Mouse (Mus musculus): ENCODE results near the gene Sirt6. TPM values are rescaled to one million over a fixed set of nuclear protein-coding genes. Genes with fewer than 3 reads are reported as not detected.
A peak's percentile ranks its signal among the peaks of the same experiment; 100 is the strongest.

Gene Sirt6
- polyA plus RNA-seq, 1 experiment from 2014 or later = 27.3 TPM

DNA sequence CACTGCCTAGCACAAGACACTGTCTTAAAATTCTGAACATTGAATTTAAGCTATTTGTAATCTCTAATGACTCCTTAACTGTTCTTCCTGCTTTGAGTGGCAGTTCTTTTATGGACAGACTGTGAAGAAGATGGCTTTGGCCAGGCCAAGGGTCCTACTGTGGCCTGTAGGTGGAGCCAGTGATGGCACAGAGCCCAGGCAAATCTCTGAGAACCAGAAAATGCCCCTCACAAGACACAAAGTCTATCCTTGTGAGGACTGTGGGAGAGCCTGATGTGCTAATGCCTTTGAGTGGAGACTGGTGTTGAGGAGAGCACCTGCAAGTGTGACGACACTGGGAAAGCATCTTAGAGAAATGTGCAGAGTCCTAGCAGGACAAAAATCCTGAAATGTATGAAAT lies 19.3 kb downstream of the Sirt6 start:
- H3K36me3 ChIP-seq (ENCODE audit: control insufficient read depth, insufficient read depth, low read length) = no peaks in the 10 kb centered on the region
- no peak overlapping the region for H3K27ac ChIP-seq (ENCODE audit: low read depth, low read length)
- no peak for ATAC-seq (replicated peaks; ENCODE audit: insufficient number of reproducible peaks, low FRiP score, low TSS enrichment)
- 74% methylated on average over 1 of the region's 1 CpGs for WGBS (ENCODE audit: insufficient replicate concordance)
- H3K4me1 ChIP-seq (ENCODE audit: control insufficient read depth, insufficient read depth, low read length) = peaks cover 3% of the 10 kb centered on the region; the same call in 1 of the 2 replicates
- H3K27me3 ChIP-seq (ENCODE audit: control insufficient read depth, insufficient read depth, low read length) = no peaks in the 10 kb centered on the region
- H3K4me3 ChIP-seq (ENCODE audit: low read depth, low read length) = no peak overlapping the region
- no peaks in the 10 kb centered on the region; the same call in 1 of the 2 replicates for H3K9me3 ChIP-seq (replicated peaks; ENCODE audit: control insufficient read depth, low read length)
- H3K9ac ChIP-seq (ENCODE audit: low read depth, low read length) = no peak overlapping the region
- no peak overlapping the region for H3K4me2 ChIP-seq

DNA sequence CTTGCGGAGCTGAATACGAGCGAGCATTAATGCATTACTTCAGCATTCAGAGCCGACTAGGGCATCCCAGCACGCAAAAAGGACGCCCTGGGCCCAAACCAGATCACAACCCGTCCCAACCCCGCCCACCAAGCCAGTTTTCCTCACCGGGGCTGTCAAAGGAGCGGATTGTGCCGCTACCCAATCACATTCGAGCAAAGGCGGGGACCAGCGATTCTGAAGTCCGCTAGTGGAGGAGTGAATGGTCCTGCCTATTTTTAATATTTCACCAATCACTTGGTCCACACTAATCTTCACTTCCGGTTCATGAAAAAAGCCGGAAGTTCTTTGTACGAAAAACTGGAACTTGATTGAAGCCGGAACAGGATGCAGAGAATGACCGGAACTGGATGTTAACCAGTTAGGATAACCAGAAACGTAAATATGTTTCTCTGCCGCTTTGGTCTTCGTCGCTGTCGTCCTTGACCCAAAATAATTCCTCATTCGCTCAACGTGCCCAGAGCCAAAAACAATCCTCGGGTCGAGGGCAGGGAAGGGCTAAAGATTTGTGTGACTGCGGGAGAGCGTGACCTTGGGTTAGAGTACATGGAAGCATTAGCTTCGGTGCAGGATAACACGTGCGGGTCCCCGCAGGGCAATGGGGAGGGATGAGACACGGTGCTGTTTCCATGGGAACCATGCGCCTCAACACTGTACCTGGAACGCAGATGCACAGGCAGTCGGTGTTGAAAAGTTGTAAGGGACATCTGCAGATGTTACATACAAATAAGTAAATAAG lies 21.4 kb downstream of the Sirt6 start, which contains the start of gene BC025920:
BC025920 (plus strand) TSS at position 297 of the 778 bp plus-strand sequence.
- Histone ChIP-seq H3K27ac (ENCODE audit: low read depth, low read length) (peak within 1 kb of the TSS; percentile 90), H3K9ac (ENCODE audit: low read depth, low read length) (peak within 1 kb of the TSS; percentile 66), H3K36me3 (ENCODE audit: control insufficient read depth, insufficient read depth, low read length) (no peaks in the 10 kb centered on the region), H3K9me3 (replicated peaks; ENCODE audit: control insufficient read depth, low read length) (no peaks in the 10 kb centered on the region; the same call in 1 of the 2 replicates), H3K4me3 (ENCODE audit: low read depth, low read length) (peak within 1 kb of the TSS; percentile 48), H3K27me3 (ENCODE audit: control insufficient read depth, insufficient read depth, low read length) (no peaks in the 10 kb centered on the region), H3K4me2 (peak within 1 kb of the TSS; percentile 66), H3K4me1 (ENCODE audit: control insufficient read depth, insufficient read depth, low read length) (peaks cover 13% of the 10 kb centered on the region)
- 1% methylated on average over 39 of the region's 39 CpGs for WGBS (ENCODE audit: insufficient replicate concordance)
- peak; percentile 82 for ATAC-seq (replicated peaks; ENCODE audit: insufficient number of reproducible peaks, low FRiP score, low TSS enrichment)

DNA sequence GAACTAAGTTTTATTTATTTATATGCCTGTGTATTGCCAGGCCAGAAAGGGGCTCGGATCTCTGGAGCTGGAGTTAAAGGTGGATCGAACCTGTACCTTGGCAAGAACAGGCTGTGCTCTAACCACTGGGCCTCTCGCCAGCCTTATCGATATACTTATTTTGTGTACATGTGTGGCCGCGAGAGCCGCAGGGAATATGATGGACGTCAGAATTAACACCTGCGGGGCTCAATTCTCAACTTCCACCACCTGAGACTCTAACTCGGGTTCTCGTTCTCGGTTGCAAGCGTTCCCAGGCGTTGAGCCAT lies 22.0 kb downstream of the Sirt6 start:
- peak overlapping the region; percentile 64 for H3K4me2 ChIP-seq
- peaks cover 14% of the 10 kb centered on the region for H3K4me1 ChIP-seq (ENCODE audit: control insufficient read depth, insufficient read depth, low read length)
- peak overlapping the region; percentile 44 for H3K4me3 ChIP-seq (ENCODE audit: low read depth, low read length)
- no peak for ATAC-seq (replicated peaks; ENCODE audit: insufficient number of reproducible peaks, low FRiP score, low TSS enrichment)
- H3K9me3 ChIP-seq (replicated peaks; ENCODE audit: control insufficient read depth, low read length) = no peaks in the 10 kb centered on the region
- 4% methylated on average over 14 of the region's 14 CpGs for WGBS (ENCODE audit: insufficient replicate concordance)
- no peaks in the 10 kb centered on the region for H3K36me3 ChIP-seq (ENCODE audit: control insufficient read depth, insufficient read depth, low read length)
- H3K27ac ChIP-seq (ENCODE audit: low read depth, low read length) = peak overlapping the region; percentile 70
- peak overlapping the region; percentile 63 for H3K9ac ChIP-seq (ENCODE audit: low read depth, low read length)
- no peaks in the 10 kb centered on the region for H3K27me3 ChIP-seq (ENCODE audit: control insufficient read depth, insufficient read depth, low read length)

DNA sequence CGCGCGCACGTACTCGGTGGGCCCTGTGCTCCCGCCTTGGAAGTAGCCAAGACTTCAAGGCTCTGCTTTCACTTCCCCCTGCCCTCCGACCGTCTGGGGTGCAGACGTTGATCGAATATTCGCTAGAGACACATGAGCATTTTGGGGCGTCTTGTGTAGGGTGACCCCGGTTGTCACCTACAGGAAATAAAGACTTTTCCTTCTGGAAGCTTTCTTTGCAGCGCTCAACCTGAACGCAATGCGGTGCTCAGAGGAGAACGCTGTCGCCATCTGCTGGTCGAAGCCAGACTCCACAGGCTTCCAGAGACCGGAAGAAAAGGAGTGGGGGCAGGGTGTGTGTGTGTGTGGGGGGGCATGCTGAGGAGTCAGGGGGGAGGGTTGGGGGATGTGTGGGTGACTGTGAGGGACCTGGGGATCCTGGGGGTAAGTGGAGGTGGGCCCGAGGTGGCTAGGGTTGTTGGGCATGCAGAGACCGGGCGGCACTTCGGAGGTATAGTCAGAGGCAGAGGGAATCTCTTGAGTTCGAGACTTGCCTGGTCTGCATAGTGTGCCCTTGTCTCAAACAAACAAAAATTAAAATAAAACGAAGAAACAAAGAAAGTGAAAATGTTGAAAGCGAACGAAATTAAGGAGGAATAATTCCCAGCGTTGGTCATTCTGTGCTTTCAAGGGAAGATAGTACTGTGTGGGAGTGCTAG lies 22.5 kb downstream of the Sirt6 start:
- Histone ChIP-seq H3K27ac (ENCODE audit: low read depth, low read length) (peak overlapping the region; percentile 70), H3K4me2 (peak overlapping the region; percentile 64), H3K9ac (ENCODE audit: low read depth, low read length) (peak overlapping the region; percentile 63), H3K36me3 (ENCODE audit: control insufficient read depth, insufficient read depth, low read length) (no peaks in the 10 kb centered on the region), H3K4me3 (ENCODE audit: low read depth, low read length) (peak overlapping the region; percentile 44), H3K27me3 (ENCODE audit: control insufficient read depth, insufficient read depth, low read length) (no peaks in the 10 kb centered on the region), H3K4me1 (ENCODE audit: control insufficient read depth, insufficient read depth, low read length) (peaks cover 15% of the 10 kb centered on the region), H3K9me3 (replicated peaks; ENCODE audit: control insufficient read depth, low read length) (no peaks in the 10 kb centered on the region)
- 0 out of 2 replicates have a peak, but pooled peaks have one; percentile 17 for ATAC-seq (replicated peaks; ENCODE audit: insufficient number of reproducible peaks, low FRiP score, low TSS enrichment)
- 18% methylated on average over 29 of the region's 29 CpGs for WGBS (ENCODE audit: insufficient replicate concordance)

DNA sequence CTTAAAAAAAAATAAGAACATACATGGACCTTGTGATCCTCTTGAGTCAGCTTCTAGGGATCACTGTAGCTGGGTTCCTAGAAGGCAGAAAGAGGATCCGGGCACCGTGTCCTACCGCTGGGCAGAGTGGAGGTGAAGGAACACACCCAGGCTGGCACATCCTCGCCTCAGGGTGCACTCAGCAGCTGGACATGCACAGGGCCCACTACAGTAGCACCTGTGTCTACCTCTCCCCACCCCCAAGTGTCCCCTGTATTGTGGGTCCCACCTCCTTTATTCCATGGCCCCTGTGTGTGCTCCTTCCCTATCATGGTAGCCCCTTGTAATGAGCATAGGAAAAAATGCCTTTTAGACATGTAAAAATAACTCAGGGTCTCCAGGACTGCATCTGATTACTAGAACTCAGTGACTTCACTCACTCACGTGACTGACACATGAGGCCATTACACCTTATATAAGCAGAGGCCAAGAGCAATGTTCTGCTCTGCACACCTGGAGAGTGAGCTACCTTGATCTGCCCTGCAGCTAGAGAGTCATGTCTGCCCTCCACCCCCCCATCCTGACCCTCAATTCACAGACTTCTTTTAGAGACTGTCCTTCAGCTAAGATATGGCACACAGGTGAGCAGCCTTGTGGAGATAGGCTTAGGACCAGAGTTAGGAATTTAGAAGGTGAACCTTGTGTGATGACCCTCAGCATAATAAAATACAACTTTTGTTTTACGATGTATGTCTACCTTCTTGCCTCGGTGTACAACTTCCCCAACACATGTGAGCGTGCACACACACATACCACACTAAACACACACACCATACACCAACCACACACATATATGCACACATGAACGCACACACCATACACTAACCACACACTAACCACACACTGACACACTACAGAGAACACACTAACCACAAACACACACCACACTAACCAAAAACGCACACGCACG lies 23.3 kb downstream of the Sirt6 start:
- WGBS (ENCODE audit: insufficient replicate concordance) = 73% methylated on average over 12 of the region's 12 CpGs
- peak overlapping the region; percentile 64 for H3K4me2 ChIP-seq
- no peak overlapping the region for H3K4me3 ChIP-seq (ENCODE audit: low read depth, low read length)
- H3K27ac ChIP-seq (ENCODE audit: low read depth, low read length) = no peak overlapping the region
- H3K9ac ChIP-seq (ENCODE audit: low read depth, low read length) = peak overlapping the region; percentile 56; the same call in 1 of the 2 replicates
- H3K36me3 ChIP-seq (ENCODE audit: control insufficient read depth, insufficient read depth, low read length) = no peaks in the 10 kb centered on the region
- no peak for ATAC-seq (replicated peaks; ENCODE audit: insufficient number of reproducible peaks, low FRiP score, low TSS enrichment)
- no peaks in the 10 kb centered on the region for H3K9me3 ChIP-seq (replicated peaks; ENCODE audit: control insufficient read depth, low read length)
- no peaks in the 10 kb centered on the region for H3K27me3 ChIP-seq (ENCODE audit: control insufficient read depth, insufficient read depth, low read length)
- H3K4me1 ChIP-seq (ENCODE audit: control insufficient read depth, insufficient read depth, low read length) = peaks cover 20% of the 10 kb centered on the region

DNA sequence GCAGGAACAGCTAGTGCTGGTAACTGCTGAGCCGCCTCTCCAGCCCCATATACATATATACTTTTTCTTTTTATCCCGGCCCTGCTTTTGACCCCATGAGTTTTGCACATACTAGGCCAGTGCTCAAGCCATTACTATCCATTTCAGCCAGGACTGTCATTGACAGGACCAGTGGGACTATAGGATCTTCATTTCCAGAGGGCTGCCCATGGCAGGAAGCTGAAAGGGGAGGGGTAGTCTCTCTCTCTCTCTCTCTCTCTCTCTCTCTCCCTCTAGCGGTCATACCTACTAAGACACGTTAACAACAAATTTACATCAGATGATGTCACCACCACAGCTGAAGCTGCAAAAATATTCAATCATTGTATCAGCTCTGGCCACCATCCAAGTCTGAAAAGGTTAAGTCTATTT lies 24.9 kb downstream of the Sirt6 start:
- Histone ChIP-seq H3K4me1 (ENCODE audit: control insufficient read depth, insufficient read depth, low read length) (peaks cover 21% of the 10 kb centered on the region), H3K36me3 (ENCODE audit: control insufficient read depth, insufficient read depth, low read length) (no peaks in the 10 kb centered on the region), H3K9me3 (replicated peaks; ENCODE audit: control insufficient read depth, low read length) (no peaks in the 10 kb centered on the region), H3K4me3 (ENCODE audit: low read depth, low read length) (no peak overlapping the region), H3K9ac (ENCODE audit: low read depth, low read length) (no peak overlapping the region), H3K27me3 (ENCODE audit: control insufficient read depth, insufficient read depth, low read length) (no peaks in the 10 kb centered on the region), H3K4me2 (no peak overlapping the region), H3K27ac (ENCODE audit: low read depth, low read length) (no peak overlapping the region)
- WGBS (ENCODE audit: insufficient replicate concordance) = 18% methylated on average over 4 of the region's 4 CpGs
- ATAC-seq (replicated peaks; ENCODE audit: insufficient number of reproducible peaks, low FRiP score, low TSS enrichment) = no peak

DNA sequence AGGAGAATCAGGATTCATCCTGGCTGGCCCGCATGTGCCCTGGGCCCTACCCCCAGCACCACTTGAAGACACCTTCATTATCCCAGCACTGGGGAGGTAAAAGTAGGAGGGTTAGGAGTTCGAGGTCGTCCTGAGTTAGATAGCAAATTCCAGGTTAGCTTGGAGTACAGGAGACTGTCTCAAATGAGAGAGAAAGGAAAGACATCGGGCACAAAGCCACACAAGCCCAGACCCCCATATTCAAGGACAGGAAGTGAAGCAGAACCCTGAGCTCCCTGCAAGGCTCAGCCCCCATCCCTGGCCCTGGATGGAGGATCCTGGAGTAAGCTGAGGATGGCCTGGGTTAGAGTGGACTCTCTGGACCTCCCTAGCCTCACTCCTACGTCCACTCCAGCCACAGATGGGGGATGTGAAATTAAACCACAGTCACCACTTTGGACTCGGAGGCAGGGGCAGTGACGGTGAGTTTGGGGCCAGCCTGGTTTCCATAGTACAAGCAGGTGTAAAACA lies 26.1 kb downstream of the Sirt6 start:
- no peaks in the 10 kb centered on the region for H3K27me3 ChIP-seq (ENCODE audit: control insufficient read depth, insufficient read depth, low read length)
- H3K36me3 ChIP-seq (ENCODE audit: control insufficient read depth, insufficient read depth, low read length) = no peaks in the 10 kb centered on the region
- H3K27ac ChIP-seq (ENCODE audit: low read depth, low read length) = no peak overlapping the region
- H3K4me2 ChIP-seq = peak overlapping the region; percentile 63
- H3K4me1 ChIP-seq (ENCODE audit: control insufficient read depth, insufficient read depth, low read length) = peaks cover 34% of the 10 kb centered on the region
- no peak for ATAC-seq (replicated peaks; ENCODE audit: insufficient number of reproducible peaks, low FRiP score, low TSS enrichment)
- H3K9me3 ChIP-seq (replicated peaks; ENCODE audit: control insufficient read depth, low read length) = no peaks in the 10 kb centered on the region
- H3K4me3 ChIP-seq (ENCODE audit: low read depth, low read length) = peak overlapping the region; percentile 25
- 25% methylated on average over 7 of the region's 7 CpGs for WGBS (ENCODE audit: insufficient replicate concordance)
- peak overlapping the region; percentile 44; the same call in 1 of the 2 replicates for H3K9ac ChIP-seq (ENCODE audit: low read depth, low read length)

DNA sequence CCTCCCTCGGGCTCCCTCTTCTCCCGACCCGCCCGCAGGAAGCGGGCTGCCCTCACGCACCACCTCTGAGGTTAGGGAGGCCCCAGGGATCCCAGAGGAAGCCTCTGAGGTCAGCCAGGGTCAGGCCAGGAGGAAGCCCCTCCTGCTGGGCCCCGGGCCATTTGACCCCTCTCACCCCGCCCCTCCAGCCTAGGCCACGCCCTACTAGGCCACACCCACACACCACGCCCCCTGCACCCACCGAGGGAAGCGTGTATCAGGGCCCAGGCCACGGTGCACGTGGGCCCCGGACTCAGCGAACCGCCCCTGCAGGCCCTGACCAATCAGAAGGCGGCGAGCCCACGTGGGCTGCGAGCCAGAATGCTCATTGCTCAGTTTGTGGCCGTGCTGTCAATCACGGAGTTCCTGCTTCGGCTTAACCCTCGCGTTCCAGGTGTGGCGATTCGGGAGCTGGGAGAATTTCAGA lies 26.8 kb downstream of the Sirt6 start, which contains the start of gene Tle6:
Tle6 (minus strand) TSS at position 336 of the 466 bp plus-strand sequence.
- WGBS (ENCODE audit: insufficient replicate concordance) = under 1% methylated on average over 27 of the region's 28 CpGs
- H3K4me1 ChIP-seq (ENCODE audit: control insufficient read depth, insufficient read depth, low read length) = peaks cover 41% of the 10 kb centered on the region

More for the DNA sequence above, 26.8 kb downstream of the Sirt6 start, which contains the start of gene Tle6:
- H3K9me3 ChIP-seq (replicated peaks; ENCODE audit: control insufficient read depth, low read length) = no peaks in the 10 kb centered on the region
- H3K27me3 ChIP-seq (ENCODE audit: control insufficient read depth, insufficient read depth, low read length) = no peaks in the 10 kb centered on the region
- H3K4me2 ChIP-seq = peak within 1 kb of the TSS; percentile 63
- H3K27ac ChIP-seq (ENCODE audit: low read depth, low read length) = no peak within 1 kb of the TSS
- peak within 1 kb of the TSS; percentile 44; the same call in 1 of the 2 replicates for H3K9ac ChIP-seq (ENCODE audit: low read depth, low read length)
- no peaks in the 10 kb centered on the region for H3K36me3 ChIP-seq (ENCODE audit: control insufficient read depth, insufficient read depth, low read length)
- ATAC-seq (replicated peaks; ENCODE audit: insufficient number of reproducible peaks, low FRiP score, low TSS enrichment) = peak; percentile 86
- peak within 1 kb of the TSS; percentile 25 for H3K4me3 ChIP-seq (ENCODE audit: low read depth, low read length)

Data from heart, embryonic 11.5 days (tissue).